9 mouse cellular contexts compared by ENCODE assay signal in genomic region chr9:49081561-49081960, GRCm38 (mm10). TPM values are rescaled to one million over a fixed set of nuclear protein-coding genes. Genes with fewer than 3 reads are reported as not detected.
A peak's percentile ranks its signal among the peaks of the same experiment; 100 is the strongest.
DNase-seq lines count a peak whose midpoint lies in the region; TF ChIP-seq lines count a peak whose summit lies in the region.
"Had no signal": no experiment of that assay in that cellular context is flagged by ENCODE, and none has a peak within 500 bp of the region (broad histone marks: within the 10 kb centered on the region; RNA-seq: fewer than 3 reads in every experiment).

No protein-coding gene starts in this region.

- in situ Hi-C loops in CH12.LX (cut with MboI; ENCODE audit: low pct_ligation_motif_present, low pct_unique_long_range_greater_than_20kb, low sequenced_read_pairs): loop anchor here (5.0 kb wide), 1 partner anchor 406 kb away; the partner anchor contains the start of gene Ttc12

- no peaks in the 10 kb centered on the region for H3K79me2 ChIP-seq in CH12.LX (replicated peaks; ENCODE audit: control insufficient read depth, extremely low read depth, insufficient read depth, poor library complexity, severe bottlenecking)

- H3K4me2 ChIP-seq in CH12.LX (ENCODE audit: insufficient read depth, low read depth, poor library complexity, severe bottlenecking): no peak overlapping the region
- H3K4me2 ChIP-seq: limb, embryonic 15.5 days had no signal

- no peak for TF ChIP-seq POLR2A in CH12.LX (IDR thresholded peaks at IDR 0.05; ENCODE audit: low read depth, low read length)

- no peaks in the 10 kb centered on the region for H3K27me3 ChIP-seq in CH12.LX (replicated peaks)
- H3K27me3 ChIP-seq: limb, embryonic 15.5 days had no signal

- no peak overlapping the region for H3K4me3 ChIP-seq in CH12.LX (replicated peaks in 1 of 3; ENCODE audit: low read depth in 2 of 3, low read length in 2 of 3, poor library complexity in 1 of 3)
- H3K4me3 ChIP-seq: limb, embryonic 15.5 days had no signal

- H3K9ac ChIP-seq in CH12.LX (ENCODE audit: insufficient read depth, low read depth): no peak overlapping the region
- H3K9ac ChIP-seq: limb, embryonic 15.5 days had no signal

- dilution Hi-C loops in CH12.LX (cut with MboI; ENCODE audit: extremely low pct_ligation_motif_present, extremely low pct_unique_long_range_greater_than_20kb, low sequenced_read_pairs): no loop called here

- TF ChIP-seq RAD21 in CH12.LX (IDR thresholded peaks at IDR 0.05; ENCODE audit: low read depth, low read length): peak; percentile 76

- peak; percentile 30 to 77 for TF ChIP-seq CTCF in CH12.LX (conservative IDR thresholded peaks at IDR 0.05 in 1 of 2, IDR thresholded peaks at IDR 0.05 in 1 of 2; ENCODE audit: low read depth in 2 of 2, low read length in 2 of 2)

- TF ChIP-seq EP300 in CH12.LX (IDR thresholded peaks at IDR 0.05; ENCODE audit: low read length): no peak

- peaks cover 30 to 56% of the 10 kb centered on the region in 2 experiments for H3K36me3 ChIP-seq in CH12.LX (replicated peaks in 1 of 2; ENCODE audit: control insufficient read depth in 1 of 2, insufficient read depth in 1 of 2, low read length in 1 of 2)

- H3K27ac ChIP-seq in CH12.LX (ENCODE audit: insufficient read depth, low read depth): no peak overlapping the region
- H3K27ac ChIP-seq: limb, embryonic 15.5 days had no signal

- H3K4me1 ChIP-seq in CH12.LX (ENCODE audit: control insufficient read depth in 1 of 2, insufficient read depth in 2 of 2): peaks cover 0 to 5% of the 10 kb centered on the region in 2 experiments; a peak in 2 of 4 replicates
- H3K4me1 ChIP-seq: limb, embryonic 15.5 days had no signal

- DNase-seq in CH12.LX (ENCODE audit: extremely low read depth) (peak; percentile 52), WW6 (ENCODE audit: low read depth, low spot score) (peak; percentile 47)
- DNase-seq in cerebellum, postnatal 25 days: peak; percentile 82 to 91
- peak; percentile 28 to 59 for DNase-seq in gastrocnemius, postnatal 36 days
- peak; percentile 59 to 90 for DNase-seq in layer of hippocampus, adult 18-20 months (ENCODE audit: low spot score in 2 of 2)
- DNase-seq in lung, postnatal 10 days: peak; percentile 74
- peak; percentile 87 for DNase-seq in right cerebral cortex, postnatal 14 days
- no peak for DNase-seq in yolk sac, embryonic 10.5 days (ENCODE audit: low spot score)

- H3K9me3 ChIP-seq in CH12.LX (replicated peaks; ENCODE audit: low read length): no peaks in the 10 kb centered on the region
- H3K9me3 ChIP-seq: limb, embryonic 15.5 days had no signal

- intact Hi-C loops in gastrocnemius, postnatal 36 days (cut with DNase I): loop anchor here (1.0 kb wide), 1 partner anchor 408 kb away; no protein-coding TSS in a partner anchor

TF ChIP-seq in CH12.LX, 34 proteins besides CTCF, POLR2A, EP300 and RAD21:
- TF ChIP-seq SMC3 (IDR thresholded peaks at IDR 0.05; ENCODE audit: low read depth, low read length): peak; percentile 66
- no peak for TF ChIP-seq ETS1 (conservative IDR thresholded peaks at IDR 0.05; ENCODE audit: low read depth, low read length)
TF ChIP-seq in CH12.LX: peak in this region for 1.

RNA-seq across cellular contexts. Expression of gene Tmprss5, which starts 0.5 kb away (rescaled TPM):
- not detected in 2 replicates for total RNA-seq in CH12.LX (2012; rRNA removed)
- not detected in 2 replicates for total RNA-seq in CH12.LX (2014; rRNA removed)
- not detected in 2 replicates for polyA plus RNA-seq in CH12.LX (2012; ENCODE audit: insufficient read length, low read depth)
- under 1 TPM in 1 of 2 experiments, not detected in 1; 0.42 TPM for total RNA-seq in gastrocnemius, postnatal 36 days (2021)
- total RNA-seq in layer of hippocampus, adult 18-20 months (2021): 1 to 10 TPM in 1 of 2 experiments, under 1 TPM in 1; 0.87 to 1.4 TPM

RNA-seq across cellular contexts. Expression of gene Zw10, which starts 26.1 kb away (rescaled TPM):
- total RNA-seq in CH12.LX (2012; rRNA removed) (18.3 and 23.3 TPM in 2 replicates), CH12.LX (2014; rRNA removed) (19.8 and 21.2 TPM in 2 replicates)
- polyA plus RNA-seq in CH12.LX (2012; ENCODE audit: insufficient read length, low read depth): 25.4 and 26.2 TPM in 2 replicates
- 1 to 10 TPM; 7.4 to 8.4 TPM for total RNA-seq in gastrocnemius, postnatal 36 days (2021)
- total RNA-seq in layer of hippocampus, adult 18-20 months (2021): 10 to 100 TPM; 16.8 to 17.0 TPM
